Mouse (Mus musculus) megakaryocyte progenitor cell, adult 5-6 weeks (primary cell): ENCODE measurements around the gene Cyp4f18. TPM values are rescaled to one million over a fixed set of nuclear protein-coding genes. Genes with fewer than 3 reads are reported as not detected.
"Not testable (repeated sequence)": the region's sequence is repeated elsewhere in the genome, so short reads cannot be mapped to it uniquely, and the experiment has no call there.

ENCODE experiments used
- ATAC-seq: replicated peaks from 2 replicates; pipeline ENCODE4 v1.8.0; 2016; ENCODE audit warnings: mild to moderate bottlenecking, moderate TSS enrichment, inconsistent platforms; ENCODE audit not compliant: poor library complexity
- total RNA-seq, 2 experiments: library from RNA; stranded (forward) in 1 of 2; stranded (reverse) in 1 of 2; fragments of 157-497, 149-512 nt in 1 of 2; fragments of 200-1000 nt in 1 of 2; gene quantifications; 2 replicates each; pipeline versions ENCODE4 v1.2.3 to v1.2.4; 2015 to 2017

The Cyp4f18 gene
- total RNA-seq, 2 experiments from 2014 or later = 5.6 to 10.8 TPM

DNA sequence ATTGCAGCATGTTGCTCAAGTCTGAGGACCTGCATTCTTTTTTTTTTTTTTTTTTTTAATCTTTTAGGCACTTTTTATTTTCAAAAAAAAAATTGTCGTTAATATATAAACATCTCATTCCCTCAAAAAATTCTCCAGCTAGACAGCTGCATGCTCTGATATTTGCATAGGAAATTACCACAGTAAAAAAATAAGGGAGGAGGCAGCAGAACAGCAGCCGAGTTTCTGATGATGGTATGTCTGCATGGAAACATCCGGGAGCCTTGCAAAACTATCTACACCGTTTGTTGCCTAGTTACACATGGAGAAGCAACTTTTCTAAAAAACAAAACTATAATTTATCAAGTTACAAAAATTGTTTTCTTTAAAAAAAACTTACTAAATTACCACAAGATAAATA lies 28.0 kb downstream of the Cyp4f18 start:
- no peak for ATAC-seq

DNA sequence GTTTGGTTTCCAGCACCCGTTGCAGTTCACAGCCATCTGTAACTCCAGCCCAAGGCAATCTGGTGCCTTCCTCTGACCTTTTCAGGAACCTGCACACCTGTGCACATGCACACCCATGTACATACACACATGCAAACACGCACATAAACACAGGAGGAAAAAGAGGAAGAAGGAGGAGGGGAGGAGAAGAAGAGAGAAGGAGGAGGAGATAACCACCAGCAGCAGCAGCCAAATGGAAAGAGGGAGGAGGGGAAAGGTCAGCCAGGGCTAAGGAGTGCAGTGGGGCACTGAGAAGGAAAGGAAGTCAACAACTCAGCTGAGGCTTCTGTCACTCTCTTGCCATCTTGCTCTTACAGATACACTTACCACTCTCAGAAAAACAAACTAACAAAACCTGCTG lies 28.4 kb downstream of the Cyp4f18 start:
- ATAC-seq = peak; percentile 58

DNA sequence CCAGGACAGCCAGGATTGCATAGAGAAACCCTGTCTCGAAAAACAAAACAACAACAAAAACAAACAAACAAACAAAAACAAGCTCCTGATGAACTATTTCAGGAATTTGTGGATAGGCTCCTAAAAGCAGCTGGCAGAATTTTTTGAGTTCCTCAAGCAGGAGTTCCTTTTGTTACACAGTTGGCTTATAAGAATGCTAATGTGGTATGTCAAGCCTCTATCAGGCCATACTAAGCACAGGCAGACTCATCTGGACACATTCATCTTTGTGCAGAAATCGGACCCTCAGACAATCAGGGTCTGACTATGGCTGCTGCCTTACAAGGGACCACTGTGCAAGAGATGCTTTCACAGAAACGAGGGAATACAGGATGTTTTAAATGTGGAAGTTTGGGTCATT lies 35.2 kb downstream of the Cyp4f18 start:
- ATAC-seq = no peak

DNA sequence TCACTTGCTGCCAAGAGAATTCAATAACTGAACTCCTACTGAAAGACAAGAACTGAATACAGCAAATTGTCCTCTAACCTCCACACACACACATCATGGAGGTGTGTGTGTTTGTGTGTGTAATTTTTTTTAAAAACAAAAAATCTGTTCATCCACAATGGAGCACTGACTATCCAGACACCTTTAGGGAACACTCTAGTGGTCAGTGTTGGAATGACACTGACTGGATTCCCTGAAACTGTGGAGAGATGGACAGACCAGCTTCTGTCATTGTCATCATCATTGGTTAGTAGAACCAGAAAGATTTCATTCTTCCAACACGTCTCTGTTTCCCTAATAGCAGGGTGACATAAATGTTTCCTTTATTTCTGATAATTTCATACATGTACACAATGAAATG lies 37.5 kb downstream of the Cyp4f18 start:
- ATAC-seq = peak; percentile 54; the same call in 1 of the 2 replicates

DNA sequence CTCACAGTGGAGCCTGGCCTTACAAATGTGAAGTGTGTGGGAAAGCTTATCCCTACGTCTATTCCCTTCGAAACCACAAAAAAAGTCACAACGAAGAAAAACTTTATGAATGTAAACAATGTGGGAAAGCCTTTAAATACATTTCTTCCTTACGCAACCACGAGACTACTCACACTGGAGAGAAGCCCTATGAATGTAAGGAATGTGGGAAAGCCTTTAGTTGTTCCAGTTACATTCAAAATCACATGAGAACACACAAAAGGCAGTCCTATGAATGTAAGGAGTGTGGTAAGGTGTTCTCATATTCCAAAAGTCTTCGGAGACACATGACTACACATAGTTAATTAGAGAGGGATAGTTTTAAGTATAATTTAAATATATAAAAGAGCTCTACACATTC lies 40.8 kb downstream of the Cyp4f18 start:
- no peak for ATAC-seq

DNA sequence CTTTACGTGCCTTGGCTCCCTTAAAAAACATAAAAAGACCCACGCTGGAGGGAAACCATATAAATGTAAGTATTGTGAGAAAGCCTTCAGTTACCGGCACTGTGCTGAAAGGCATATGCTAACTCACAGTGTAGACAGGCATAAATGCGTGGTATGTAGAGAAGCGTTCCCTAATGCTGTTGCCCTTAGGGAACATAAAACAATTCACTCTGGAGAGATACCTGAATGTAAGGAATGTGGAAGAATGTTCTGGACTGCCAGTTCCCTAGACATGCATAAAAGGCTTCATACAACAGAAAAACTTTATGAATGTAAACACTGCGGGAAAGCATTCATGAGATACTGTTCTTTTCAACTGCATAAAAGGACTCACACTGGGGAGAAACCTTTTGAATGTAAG lies 41.3 kb downstream of the Cyp4f18 start:
- ATAC-seq = no peak

DNA sequence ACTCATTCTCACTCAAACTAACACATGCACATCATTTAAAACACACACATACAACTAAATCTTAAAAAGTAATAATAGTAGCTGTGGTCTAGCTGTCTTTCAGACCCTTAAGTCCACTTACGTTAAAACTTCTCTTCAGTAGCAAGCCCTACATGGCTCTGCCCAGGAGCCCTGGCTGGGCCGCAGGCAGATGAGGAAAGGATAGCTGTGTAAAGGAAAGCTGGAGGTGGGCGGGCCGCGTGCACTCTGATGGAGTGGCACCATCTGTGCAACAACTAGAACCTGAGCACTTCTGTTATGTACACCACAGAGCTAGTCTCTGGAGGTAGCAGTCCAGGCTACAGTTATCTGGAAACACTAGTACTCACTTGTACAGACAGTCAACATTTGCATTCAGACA lies 42.2 kb downstream of the Cyp4f18 start:
- ATAC-seq = no peak

DNA sequence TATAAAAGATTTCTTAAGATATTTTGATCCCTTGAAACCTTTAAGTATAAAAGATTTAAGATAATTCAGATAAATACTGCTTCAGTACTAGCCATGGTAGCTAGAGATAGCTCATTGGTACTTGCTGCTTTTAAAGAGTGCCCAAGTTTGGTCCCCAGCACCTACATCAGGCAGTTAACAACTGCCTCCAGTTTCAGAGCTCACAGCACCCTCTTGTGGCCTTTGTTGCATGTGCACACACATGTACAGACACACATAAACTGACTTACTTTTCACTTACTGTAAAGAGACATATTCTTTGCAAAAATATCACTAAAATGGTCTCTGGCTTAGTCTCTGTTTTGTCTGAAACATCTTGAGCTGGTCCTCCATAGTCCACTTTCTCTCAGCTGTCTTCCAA lies 43.0 kb downstream of the Cyp4f18 start:
- no peak for ATAC-seq

DNA sequence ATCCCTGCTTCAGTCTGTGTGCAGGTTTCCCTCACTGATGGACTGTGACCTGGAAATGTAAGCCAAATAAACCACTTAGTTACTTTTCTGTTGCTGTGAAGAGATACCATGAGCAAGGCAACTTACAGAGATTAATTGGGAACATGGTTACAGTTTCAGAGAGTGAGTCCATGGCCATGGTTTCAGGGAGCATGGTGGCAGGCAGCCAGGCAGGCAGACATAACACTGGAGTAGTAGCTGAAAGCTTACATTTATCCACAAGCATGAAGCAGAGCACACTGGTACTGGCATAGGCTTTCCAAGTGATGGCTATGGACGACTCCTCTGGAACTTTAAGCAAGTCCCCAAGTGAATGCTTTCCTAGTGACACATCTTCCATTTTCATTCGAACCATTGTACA lies 44.3 kb downstream of the Cyp4f18 start:
- ATAC-seq = no peak

DNA sequence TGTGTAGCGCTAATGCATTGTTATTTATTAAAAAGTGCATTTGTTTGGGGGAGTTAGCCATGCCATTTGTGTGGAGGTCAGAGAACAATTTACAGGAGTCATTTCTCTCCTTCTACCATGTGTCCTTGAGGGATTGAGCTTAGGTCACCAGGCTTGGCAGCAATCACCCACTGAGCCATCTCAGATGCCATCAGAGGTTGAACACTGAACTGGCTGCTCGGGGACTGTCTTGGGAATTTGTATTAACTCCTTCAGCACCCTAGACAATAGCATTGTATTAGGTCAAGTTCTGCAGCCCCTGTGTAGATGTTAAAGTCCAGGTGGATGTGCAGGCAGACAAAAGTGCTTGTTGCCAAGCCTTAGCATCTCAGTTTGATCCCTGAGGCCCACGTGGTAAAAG lies 45.4 kb downstream of the Cyp4f18 start:
- ATAC-seq = no peak

DNA sequence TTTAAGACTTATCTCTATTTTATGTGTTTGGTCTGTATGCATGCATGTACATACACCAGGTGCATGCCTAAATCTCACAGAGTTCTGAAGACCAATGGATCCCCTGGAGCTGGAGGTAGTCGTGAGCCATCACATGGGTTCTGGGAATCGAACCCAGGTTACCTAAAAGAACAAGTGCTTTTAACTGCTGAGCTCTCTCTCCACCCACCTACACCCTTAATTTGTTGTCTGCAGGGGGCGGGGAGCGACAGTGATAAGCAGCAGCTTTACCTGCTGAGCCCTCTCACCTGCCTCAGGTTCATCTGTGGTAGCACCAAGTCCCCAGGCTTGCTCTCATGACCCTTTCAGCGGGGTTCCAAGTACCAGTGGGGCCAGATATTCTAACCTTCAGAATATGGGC lies 47.6 kb downstream of the Cyp4f18 start:
- no peak for ATAC-seq

DNA sequence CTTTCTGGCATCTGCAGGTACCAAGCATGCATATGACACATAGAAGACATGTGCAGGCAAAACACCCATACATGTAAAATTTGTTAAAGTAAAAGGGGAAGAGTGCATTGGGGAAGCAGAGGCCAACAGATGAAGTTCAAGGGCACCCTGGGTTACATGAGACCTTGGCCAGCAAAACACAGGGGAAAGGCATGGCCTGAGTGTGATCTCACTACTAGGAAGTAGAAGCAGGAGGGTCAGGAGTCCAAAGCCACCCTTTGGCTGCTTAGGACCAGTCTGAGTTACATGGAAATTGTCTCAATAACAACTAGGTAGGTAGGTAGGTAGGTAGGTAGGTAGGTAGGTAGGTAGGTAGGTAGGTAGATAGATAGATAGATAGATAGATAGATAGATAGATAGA lies 48.9 kb downstream of the Cyp4f18 start:
- no peak for ATAC-seq

DNA sequence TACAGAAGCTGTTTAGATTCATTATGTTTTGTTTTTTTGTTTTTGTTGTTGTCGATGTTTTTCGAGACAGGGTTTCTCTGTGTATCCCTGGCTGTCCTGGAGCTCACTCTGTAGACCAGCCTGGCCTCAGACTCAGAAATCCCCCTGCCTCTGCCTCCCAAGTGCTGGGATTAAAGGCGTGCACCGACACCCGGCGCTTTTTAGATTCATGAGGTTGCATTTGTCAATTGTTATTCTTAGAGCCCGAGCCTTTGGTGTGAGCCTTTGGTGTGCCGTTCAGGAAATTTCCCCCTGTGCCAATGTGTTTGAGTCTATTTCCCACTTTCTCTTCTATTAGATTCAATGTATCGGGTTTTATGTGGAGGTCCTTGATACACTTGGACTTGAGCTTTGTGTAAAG lies 54.8 kb downstream of the Cyp4f18 start:
- no peak for ATAC-seq

DNA sequence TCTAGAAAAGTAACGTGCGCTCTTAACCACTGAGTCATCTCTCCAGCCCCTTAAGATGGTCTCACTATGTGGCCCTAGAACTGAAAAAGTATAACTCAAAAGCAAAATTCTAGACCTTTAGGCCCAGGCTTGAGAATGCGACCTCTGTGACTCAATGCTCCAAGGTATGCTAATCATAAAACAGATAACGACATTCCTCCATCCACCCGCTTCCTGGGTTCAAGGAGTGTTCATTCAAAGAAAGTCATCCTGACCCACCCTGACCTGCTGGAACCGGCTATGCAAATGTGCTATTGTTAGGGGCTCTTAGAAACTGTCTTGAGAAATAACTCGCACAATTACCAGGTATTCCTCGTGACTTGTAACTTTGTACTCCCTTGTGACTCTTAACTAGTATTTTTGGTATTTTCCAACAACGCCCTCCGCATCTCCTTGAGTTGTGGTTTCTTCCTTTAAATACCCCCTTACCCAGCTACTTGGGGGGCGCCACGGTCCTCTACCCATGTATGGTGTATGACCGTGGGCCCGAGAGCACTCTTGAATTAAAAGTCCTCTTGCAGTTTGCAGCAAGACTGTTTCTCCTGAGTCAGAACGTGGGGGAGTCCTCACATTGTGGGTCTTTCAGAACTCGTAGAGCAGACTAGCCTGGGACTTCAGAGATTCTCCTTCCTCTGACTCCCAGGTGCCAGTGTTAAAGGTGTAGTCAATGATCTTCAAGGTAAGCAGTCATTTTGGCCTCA lies 56.3 kb downstream of the Cyp4f18 start:
- ATAC-seq = not testable (repeated sequence)

DNA sequence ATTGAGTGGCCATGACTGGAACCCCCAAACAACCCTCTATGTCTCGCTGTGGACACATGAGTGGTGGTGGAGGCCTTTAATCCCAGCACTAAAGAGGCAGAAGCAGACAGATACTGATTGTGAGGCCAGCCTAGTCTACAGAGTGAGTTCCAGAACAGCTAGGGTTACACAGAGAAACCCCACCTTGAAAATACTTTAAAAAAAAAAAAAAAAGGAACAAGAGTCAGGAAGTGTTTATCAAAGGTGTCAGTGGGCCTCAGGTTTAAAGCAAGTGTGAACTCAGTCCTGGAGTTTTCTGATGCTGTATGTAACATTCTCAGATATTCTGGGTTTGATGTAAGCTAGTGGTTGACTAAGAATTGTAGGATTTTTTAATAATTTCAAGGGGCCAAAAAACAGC lies 56.9 kb downstream of the Cyp4f18 start:
- ATAC-seq = no peak

DNA sequence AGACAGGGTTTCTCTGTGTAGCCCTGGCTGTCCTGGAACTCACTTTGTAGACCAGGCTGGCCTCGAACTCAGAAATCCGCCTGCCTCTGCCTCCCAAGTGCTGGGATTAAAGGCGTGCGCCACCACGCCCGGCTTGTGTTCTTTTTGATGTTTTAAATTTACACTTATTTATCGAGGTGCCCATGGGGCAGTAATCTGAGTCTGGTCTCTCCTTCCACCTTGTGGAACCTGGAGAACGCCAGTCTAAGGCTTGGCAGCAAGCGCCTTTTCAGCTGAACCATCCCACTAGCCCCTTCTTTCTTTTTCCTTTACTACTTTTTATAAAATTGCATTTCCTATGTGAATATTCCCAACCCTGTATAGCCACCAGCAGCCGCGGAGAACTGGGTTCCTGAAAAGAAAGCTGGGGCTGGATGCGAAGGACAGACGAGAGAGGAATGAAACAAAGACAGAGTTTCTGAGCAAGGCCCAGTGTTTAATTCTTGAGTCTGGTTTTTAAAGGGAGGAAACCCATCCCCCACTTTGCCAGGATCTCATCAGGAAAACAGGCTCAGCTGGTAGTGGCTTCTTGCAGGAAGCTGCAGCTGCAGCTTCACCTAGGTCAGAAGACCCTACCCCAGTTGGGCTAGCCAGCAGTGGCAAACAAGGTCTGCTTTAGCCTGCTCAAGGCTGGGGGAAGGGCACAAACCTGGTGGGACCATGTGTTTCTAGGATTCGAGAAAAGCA lies 57.8 kb downstream of the Cyp4f18 start:
- ATAC-seq = no peak

DNA sequence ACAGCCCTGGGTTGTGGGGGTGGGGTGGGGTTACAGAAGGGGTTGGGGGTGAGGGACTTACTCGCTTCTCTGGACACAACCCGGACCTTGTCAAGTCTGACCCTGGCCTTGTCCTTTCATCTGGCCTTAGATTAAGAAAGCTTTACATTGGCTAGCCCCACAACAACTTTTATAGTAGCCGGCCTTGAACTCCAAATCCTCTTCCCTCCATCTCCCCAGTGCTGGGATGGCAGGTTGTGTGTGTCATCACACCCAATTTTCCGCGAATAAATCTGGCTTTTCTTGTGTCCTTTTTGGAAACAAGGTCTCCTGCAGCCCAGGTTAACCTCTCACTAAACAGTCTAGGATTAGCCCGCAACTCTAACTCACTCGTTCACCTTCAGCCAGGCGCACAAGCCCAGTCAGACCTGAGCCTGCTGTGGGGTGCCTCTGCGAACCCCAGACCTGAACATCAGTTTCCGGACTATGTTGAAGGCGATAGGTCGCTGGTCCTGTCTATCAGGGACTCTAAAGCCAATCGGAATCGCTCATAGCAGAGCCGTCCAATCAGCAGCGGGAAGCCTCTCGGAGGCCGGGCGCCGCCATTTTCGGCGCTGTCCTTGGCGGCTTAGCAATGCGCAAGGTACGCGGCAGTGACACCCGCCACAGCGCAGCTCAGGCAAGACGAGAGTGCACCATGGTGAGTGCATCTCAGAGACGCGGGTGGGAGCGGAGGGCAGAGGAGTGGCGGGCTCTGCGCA lies 58.8 kb downstream of the Cyp4f18 start, which contains the start of gene Zfp961:
Gene Zfp961 (plus strand): TSS at position 557 of the 740 bp plus-strand sequence.
- ATAC-seq = peak; percentile 99

DNA sequence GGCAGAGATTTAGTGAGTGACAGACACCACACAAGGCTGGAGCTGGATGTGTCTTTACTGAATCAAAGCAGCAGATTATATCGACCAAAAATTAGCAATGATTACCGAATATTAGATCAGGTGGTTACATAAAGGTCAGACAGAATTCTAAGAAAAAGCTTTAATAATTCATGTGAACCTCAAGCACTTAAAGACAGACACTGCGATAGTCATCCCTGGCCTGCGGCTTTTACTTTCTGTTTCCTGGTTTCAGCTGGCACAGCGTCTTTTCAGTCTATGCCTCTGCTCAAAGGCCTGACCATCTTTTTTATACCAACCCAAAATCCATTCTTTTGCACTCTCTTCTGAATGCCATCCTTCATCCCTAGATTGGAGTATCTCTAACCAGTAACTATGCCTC lies 60.8 kb downstream of the Cyp4f18 start:
- ATAC-seq = no peak

DNA sequence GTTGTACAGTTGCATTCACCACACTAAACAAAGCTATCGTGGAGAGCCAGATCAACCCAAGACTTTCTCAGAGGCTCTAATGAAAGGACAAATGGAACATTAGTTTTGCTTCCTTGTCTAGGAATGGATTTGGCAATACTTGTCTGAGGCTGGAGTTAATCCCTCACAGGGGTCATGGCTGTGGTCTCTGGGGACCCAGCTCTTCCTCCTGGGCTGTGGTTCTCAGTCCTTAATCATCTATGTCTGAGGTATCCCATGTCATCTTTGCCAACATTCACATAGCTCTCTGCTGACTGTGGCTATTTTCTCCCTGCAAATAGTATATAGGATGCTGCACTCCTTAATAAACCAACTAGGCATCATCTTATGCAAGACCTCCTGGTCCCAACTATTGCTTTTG lies 67.7 kb downstream of the Cyp4f18 start:
- ATAC-seq = peak; percentile 49

DNA sequence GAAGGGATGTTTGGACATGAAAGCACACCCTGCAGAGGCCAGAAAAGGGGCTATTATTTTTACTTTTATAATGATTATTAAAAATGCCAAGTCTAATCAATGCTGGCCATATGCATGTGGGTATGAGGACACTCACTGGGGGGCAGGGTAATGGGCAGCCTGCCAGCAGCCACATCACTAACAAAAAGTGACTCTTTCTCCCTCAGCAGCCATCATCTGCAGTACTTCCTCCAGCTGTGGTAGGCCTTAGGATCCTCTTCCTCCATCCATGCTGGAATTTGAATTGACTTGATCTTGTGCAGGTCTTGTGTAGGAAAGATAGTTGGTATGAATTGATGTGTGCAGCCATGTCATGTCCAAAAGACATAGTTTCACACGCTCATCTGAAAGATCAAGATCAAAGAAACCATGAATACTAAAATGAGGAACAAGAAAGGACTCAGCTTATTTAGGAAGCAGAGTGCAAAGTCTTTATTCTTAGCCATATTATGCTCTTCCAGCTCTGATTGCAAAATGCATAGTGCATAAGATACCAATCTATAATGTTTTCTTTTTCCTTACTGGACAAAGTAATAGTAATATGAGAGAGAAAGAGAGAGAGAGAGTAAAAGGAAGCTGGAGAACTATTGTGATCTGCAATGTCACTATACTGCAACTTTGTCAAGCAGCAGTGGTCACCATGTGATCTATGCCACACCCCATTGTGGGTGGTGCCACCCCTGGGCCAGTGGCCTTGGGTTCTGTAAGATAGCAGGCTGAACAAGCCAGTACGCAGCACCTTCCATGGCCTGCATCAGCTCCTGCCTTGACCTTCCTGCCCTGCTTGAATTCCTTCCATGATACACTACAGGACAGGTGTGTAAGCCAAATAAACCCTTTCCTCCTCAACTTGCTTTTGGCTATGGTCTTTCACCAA lies 68.9 kb downstream of the Cyp4f18 start:
- ATAC-seq = peak; percentile 94
